Mouse (Mus musculus) intestine, embryonic 15.5 days (tissue): ENCODE data around the gene Mtor. TPM values are rescaled to one million over a fixed set of nuclear protein-coding genes. Genes with fewer than 3 reads are reported as not detected.

ENCODE experiments used
- ATAC-seq: fragments of 200-750 bp; cut with Nextera tagmentation; 2 replicates; pipeline ENCODE4 v1.8.0; 2017; ENCODE audit warnings: moderate TSS enrichment, moderate library complexity
- H3K27ac ChIP-seq: fragments of 300-500 bp; sonication (generic); 2 replicates; pipeline ENCODE4 v1.5.1; 2015; ENCODE audit warnings: mild to moderate bottlenecking, inconsistent platforms
- H3K27me3 ChIP-seq: fragments of 300-500 bp; sonication (generic); replicated peaks from 2 replicates; pipeline ENCODE4 v1.6.1; 2015; ENCODE audit warnings: inconsistent platforms
- H3K36me3 ChIP-seq: fragments of 300-500 bp; sonication (generic); 2 replicates; pipeline ENCODE4 v1.6.1; 2015; ENCODE audit warnings: inconsistent platforms
- H3K4me1 ChIP-seq: fragments of 300-500 bp; sonication (generic); replicated peaks from 2 replicates; pipeline ENCODE4 v1.6.1; 2015; ENCODE audit warnings: inconsistent platforms
- H3K4me2 ChIP-seq: fragments of 300-500 bp; sonication (generic); replicated peaks from 2 replicates; pipeline ENCODE4 v1.6.1; 2015; ENCODE audit warnings: mild to moderate bottlenecking, inconsistent platforms
- H3K4me3 ChIP-seq: fragments of 300-500 bp; sonication (generic); replicated peaks from 2 replicates; pipeline ENCODE4 v1.5.1; 2015; ENCODE audit warnings: inconsistent platforms
- H3K9ac ChIP-seq: fragments of 300-500 bp; sonication (generic); 2 replicates; pipeline ENCODE4 v1.6.1; 2015; ENCODE audit warnings: inconsistent platforms
- H3K9me3 ChIP-seq: fragments of 300-500 bp; sonication (generic); 2 replicates; pipeline ENCODE4 v1.6.1; 2016; ENCODE audit warnings: inconsistent platforms
- WGBS: fragments of 180-500 bp; shearing (Covaris S2); methylation state at CpG from one replicate; pipeline ENCODE4 v1.1.7; 2015; 5-methylcytosine and 5-hydroxymethylcytosine counted together
- polyA plus RNA-seq: library from polyadenylated mRNA; unstranded; fragments of >200 nt; fragmentation: Nextera tagmentation; extraction: Ambion mirVana; gene quantifications from 2 replicates; pipeline ENCODE4 v1.2.1, GENCODE M21; 2015

Gene Mtor
- polyA plus RNA-seq = 11.6 and 12.7 TPM in 2 replicates

GRCm38 (mm10) chr4:148448179-148448852 is at the start of gene Mtor:
Gene Mtor (plus strand): TSS chr4:148448611.
- Histone ChIP-seq H3K36me3 (peaks cover 6% of the 10 kb centered on the region; the same call in 1 of the 2 replicates), H3K27ac (peak within 1 kb of the TSS; percentile 64), H3K9me3 (no peaks in the 10 kb centered on the region), H3K4me1 (peaks cover 11% of the 10 kb centered on the region; the same call in 1 of the 2 replicates), H3K4me2 (peak within 1 kb of the TSS; percentile 72), H3K27me3 (no peaks in the 10 kb centered on the region), H3K9ac (peak within 1 kb of the TSS; percentile 86), H3K4me3 (peak within 1 kb of the TSS; percentile 97)
- ATAC-seq = peak; percentile 95
- under 1% methylated on average over 51 of the region's 56 CpGs for WGBS

GRCm38 (mm10) chr4:148399437-148400094 is 48.8 kb upstream of the Mtor start:
- Histone ChIP-seq H3K9me3 (no peaks in the 10 kb centered on the region), H3K36me3 (no peaks in the 10 kb centered on the region), H3K27me3 (peaks cover 22% of the 10 kb centered on the region), H3K27ac (no peak overlapping the region), H3K4me1 (peaks cover 6% of the 10 kb centered on the region; the same call in 1 of the 2 replicates), H3K4me3 (no peak overlapping the region), H3K9ac (no peak overlapping the region), H3K4me2 (no peak overlapping the region)
- ATAC-seq = no peak
- 58% methylated on average over 9 of the region's 9 CpGs for WGBS

GRCm38 (mm10) chr4:148403402-148403801 is 45.0 kb upstream of the Mtor start:
- Histone ChIP-seq H3K9ac (no peak overlapping the region), H3K27ac (no peak overlapping the region), H3K4me1 (peaks cover 11% of the 10 kb centered on the region; the same call in 1 of the 2 replicates), H3K4me3 (no peak overlapping the region), H3K4me2 (no peak overlapping the region), H3K9me3 (no peaks in the 10 kb centered on the region), H3K36me3 (no peaks in the 10 kb centered on the region), H3K27me3 (peaks cover 43% of the 10 kb centered on the region)
- no peak for ATAC-seq
- WGBS = 18% methylated on average over 12 of the region's 12 CpGs

GRCm38 (mm10) chr4:148404748-148405147 is 43.7 kb upstream of the Mtor start:
- H3K4me1 ChIP-seq = peaks cover 11% of the 10 kb centered on the region; the same call in 1 of the 2 replicates
- 7% methylated on average over 11 of the region's 11 CpGs for WGBS
- peak; percentile 23; the same call in 1 of the 2 replicates for ATAC-seq
- no peaks in the 10 kb centered on the region for H3K9me3 ChIP-seq
- peak overlapping the region; percentile 27; the same call in 1 of the 2 replicates for H3K4me2 ChIP-seq
- no peaks in the 10 kb centered on the region for H3K36me3 ChIP-seq
- no peak overlapping the region for H3K9ac ChIP-seq
- peaks cover 46% of the 10 kb centered on the region for H3K27me3 ChIP-seq
- no peak overlapping the region for H3K27ac ChIP-seq
- no peak overlapping the region for H3K4me3 ChIP-seq

GRCm38 (mm10) chr4:148405255-148405788 is 43.1 kb upstream of the Mtor start:
- Histone ChIP-seq H3K9me3 (no peaks in the 10 kb centered on the region), H3K9ac (no peak overlapping the region), H3K27ac (no peak overlapping the region), H3K4me3 (no peak overlapping the region), H3K27me3 (peaks cover 46% of the 10 kb centered on the region), H3K4me2 (peak overlapping the region; percentile 27; the same call in 1 of the 2 replicates), H3K4me1 (peaks cover 11% of the 10 kb centered on the region; the same call in 1 of the 2 replicates), H3K36me3 (no peaks in the 10 kb centered on the region)
- WGBS = 13% methylated on average over 13 of the region's 13 CpGs
- no peak for ATAC-seq

- no peak overlapping the region for H3K9ac ChIP-seq
- H3K9me3 ChIP-seq = no peaks in the 10 kb centered on the region
- ATAC-seq = no peak
- no peak overlapping the region for H3K4me2 ChIP-seq
- no peak overlapping the region for H3K4me3 ChIP-seq
- H3K4me1 ChIP-seq = peaks cover 11% of the 10 kb centered on the region; the same call in 1 of the 2 replicates
- 75% methylated on average over 10 of the region's 10 CpGs for WGBS
- no peaks in the 10 kb centered on the region for H3K36me3 ChIP-seq
- H3K27me3 ChIP-seq = peaks cover 36% of the 10 kb centered on the region
- H3K27ac ChIP-seq = no peak overlapping the region
These were observed 40.0 kb upstream of the Mtor start for GRCm38 (mm10) chr4:148408256-148408975.

- Histone ChIP-seq H3K9me3 (no peaks in the 10 kb centered on the region), H3K27ac (no peak overlapping the region), H3K4me2 (no peak overlapping the region), H3K36me3 (no peaks in the 10 kb centered on the region), H3K9ac (no peak overlapping the region), H3K4me3 (no peak overlapping the region), H3K27me3 (peaks cover 21% of the 10 kb centered on the region), H3K4me1 (no peaks in the 10 kb centered on the region)
- WGBS = 8% methylated on average over 16 of the region's 16 CpGs
- ATAC-seq = no peak
These were observed 32.8 kb upstream of the Mtor start for GRCm38 (mm10) chr4:148415575-148415974.

GRCm38 (mm10) chr4:148417074-148417526 is 31.3 kb upstream of the Mtor start:
- Histone ChIP-seq H3K36me3 (no peaks in the 10 kb centered on the region), H3K9me3 (no peaks in the 10 kb centered on the region), H3K9ac (no peak overlapping the region), H3K4me3 (no peak overlapping the region), H3K27ac (no peak overlapping the region), H3K27me3 (peaks cover 21% of the 10 kb centered on the region), H3K4me1 (no peaks in the 10 kb centered on the region), H3K4me2 (no peak overlapping the region)
- WGBS = 48% methylated on average over 11 of the region's 11 CpGs
- peak; percentile 20; the same call in 1 of the 2 replicates for ATAC-seq

- Histone ChIP-seq H3K27me3 (peaks cover 21% of the 10 kb centered on the region), H3K9ac (no peak overlapping the region), H3K4me2 (no peak overlapping the region), H3K9me3 (no peaks in the 10 kb centered on the region), H3K4me3 (no peak overlapping the region), H3K36me3 (no peaks in the 10 kb centered on the region), H3K27ac (no peak overlapping the region), H3K4me1 (no peaks in the 10 kb centered on the region)
- 49% methylated on average over 6 of the region's 6 CpGs for WGBS
- no peak for ATAC-seq
These were observed 30.9 kb upstream of the Mtor start for GRCm38 (mm10) chr4:148417559-148417958.

GRCm38 (mm10) chr4:148426950-148427850 is 21.2 kb upstream of the Mtor start:
- 81% methylated on average over 10 of the region's 10 CpGs for WGBS
- ATAC-seq = no peak

GRCm38 (mm10) chr4:148428544-148428943 is 19.9 kb upstream of the Mtor start:
- Histone ChIP-seq H3K27me3 (no peaks in the 10 kb centered on the region), H3K9ac (no peak overlapping the region), H3K9me3 (no peaks in the 10 kb centered on the region), H3K27ac (no peak overlapping the region), H3K4me1 (no peaks in the 10 kb centered on the region), H3K4me3 (no peak overlapping the region), H3K36me3 (no peaks in the 10 kb centered on the region; the same call in 1 of the 2 replicates), H3K4me2 (no peak overlapping the region)
- WGBS = 78% methylated on average over 5 of the region's 5 CpGs
- no peak for ATAC-seq

More at GRCm38 (mm10) chr4:148426950-148427850, 21.2 kb upstream of the Mtor start:
- Histone ChIP-seq H3K36me3 (no peaks in the 10 kb centered on the region), H3K9me3 (no peaks in the 10 kb centered on the region), H3K4me3 (no peak overlapping the region), H3K27me3 (no peaks in the 10 kb centered on the region), H3K4me1 (no peaks in the 10 kb centered on the region), H3K9ac (no peak overlapping the region), H3K4me2 (no peak overlapping the region), H3K27ac (no peak overlapping the region)
